Mouse (Mus musculus) embryonic fibroblast, embryonic 13.5 days (primary cell): ENCODE results near the gene Zfp976.
"Not testable (repeated sequence)": the region's sequence is repeated elsewhere in the genome, so short reads cannot be mapped to it uniquely, and the experiment has no call there.

Experiments used
- CTCF ChIP-seq: IDR thresholded peaks from 2 replicates; pipeline ENCODE4 v1.5.1; 2011; ENCODE audit warnings: mild to moderate bottlenecking, control low read depth, low read length, moderate library complexity, borderline replicate concordance; ENCODE audit not compliant: insufficient read depth
- POLR2A ChIP-seq: IDR thresholded peaks from 2 replicates; pipeline ENCODE4 v1.6.1; 2011; ENCODE audit warnings: low read depth, mild to moderate bottlenecking, control low read depth, low read length, moderate library complexity

DNA sequence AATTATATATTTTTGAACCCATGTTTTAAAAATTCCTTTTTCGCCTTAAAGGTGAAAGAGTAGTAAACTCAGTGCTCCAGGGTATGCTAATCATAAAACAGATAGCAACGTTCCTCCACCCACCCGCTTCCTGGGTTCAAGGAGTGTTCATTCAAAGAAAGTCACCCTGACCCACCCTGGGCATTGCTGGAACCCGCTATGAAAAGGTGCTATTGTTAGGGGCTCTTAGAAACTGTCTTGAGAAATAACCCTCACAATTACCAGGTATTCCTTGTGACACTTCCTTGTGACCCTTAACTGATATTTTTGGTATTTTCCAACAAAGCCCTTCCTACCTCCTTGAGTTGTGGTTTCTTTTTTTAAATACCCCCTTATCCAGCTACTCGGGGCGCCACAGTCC is 37.7 kb upstream of the Zfp976 start:
- TF ChIP-seq CTCF, POLR2A: not testable (repeated sequence)
